Mouse (Mus musculus) heart, postnatal 25 days (tissue): ENCODE measurements at regions not wholly inside any gene's neighbourhood (a gene's known extent, or its start where the extent isn't known, plus 50 kb on each side); places are given as distances from the start of the nearest gene placed in this dataset.

Experiments
- DNase-seq: peaks from one replicate; pipeline ENCODE4 v3.0.0; 2022; ENCODE audit warnings: low spot score
- intact Hi-C: fragments of 180-260 bp; cut with DNase I; formaldehyde crosslinking; loops from one replicate; pipeline ENCODE4 v1.15.1; 2025

GRCm38 (mm10) chr15:93986631-93987429 lies 391.1 kb upstream of the Prickle1 start:
- DNase-seq: no peak
- intact Hi-C loops: no loop called here

DNA sequence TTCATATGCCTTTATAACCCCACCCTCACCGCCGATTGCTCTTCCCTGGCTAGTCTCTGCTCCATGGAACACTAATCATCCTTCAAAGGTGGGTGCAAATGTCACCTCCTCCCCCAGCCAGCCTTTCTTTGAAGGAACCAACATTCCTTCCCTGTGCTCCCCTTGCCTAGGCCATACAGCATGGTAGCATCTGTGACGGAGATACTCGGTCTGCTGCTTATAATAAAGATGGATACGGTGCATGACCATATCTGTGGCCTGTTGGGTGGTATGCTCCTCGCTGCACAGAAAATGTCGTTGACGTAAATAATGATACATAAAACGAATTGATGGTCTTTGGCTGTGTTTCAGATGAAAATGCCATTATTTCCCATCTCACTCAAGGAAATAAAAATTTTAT lies 386.4 kb upstream of the Prickle1 start:
- DNase-seq: no peak
- intact Hi-C loops: no loop called here

GRCm38 (mm10) chr15:93977494-93977893 lies 381.8 kb upstream of the Prickle1 start:
- DNase-seq: no peak
- intact Hi-C loops: loop anchor here (5.0 kb wide), 1 partner anchor 395 kb away; no protein-coding TSS in a partner anchor

DNA sequence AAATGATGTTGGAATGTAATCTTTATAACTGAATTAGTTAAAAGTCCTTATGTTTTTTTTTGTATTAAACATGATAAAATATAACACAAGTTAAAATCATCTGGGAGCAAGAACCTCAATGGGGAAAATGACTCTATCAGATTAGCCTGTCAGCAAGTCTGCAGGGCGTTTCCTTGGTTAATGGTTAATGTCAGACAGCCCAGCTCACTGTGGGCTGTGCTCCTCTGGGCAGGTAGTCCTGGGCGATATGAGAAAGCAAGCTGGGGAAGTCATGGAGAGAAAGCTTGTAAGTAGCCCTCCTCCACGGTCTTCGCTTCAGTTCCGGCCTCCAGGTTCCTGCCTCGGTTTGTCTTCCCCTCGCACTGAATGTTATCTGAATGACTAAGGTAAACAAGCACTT lies 379.0 kb upstream of the Prickle1 start:
- intact Hi-C loops: loop anchor here (5.0 kb wide), 1 partner anchor 392 kb away; no protein-coding TSS in a partner anchor
- no peak for DNase-seq

DNA sequence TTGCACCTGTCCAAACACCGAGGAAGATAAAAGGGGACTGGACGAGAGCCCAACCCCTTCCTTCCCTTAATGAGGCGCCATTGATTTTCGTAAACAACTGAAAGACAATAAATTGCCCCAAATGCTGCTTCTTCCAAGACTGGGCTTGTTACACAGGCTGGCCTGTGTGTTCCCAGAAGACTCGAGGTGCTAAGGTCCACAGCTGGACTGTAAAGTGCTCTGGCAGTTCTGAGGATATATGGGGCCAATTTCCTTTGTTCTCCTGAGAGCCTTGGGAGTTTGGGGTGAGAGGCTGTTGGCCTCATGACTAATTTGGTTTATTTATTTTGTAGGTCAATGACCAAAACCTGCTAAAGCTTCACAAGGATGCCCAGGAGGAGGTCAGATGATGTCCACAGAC lies 377.3 kb upstream of the Prickle1 start:
- intact Hi-C loops: no loop called here
- DNase-seq: no peak

DNA sequence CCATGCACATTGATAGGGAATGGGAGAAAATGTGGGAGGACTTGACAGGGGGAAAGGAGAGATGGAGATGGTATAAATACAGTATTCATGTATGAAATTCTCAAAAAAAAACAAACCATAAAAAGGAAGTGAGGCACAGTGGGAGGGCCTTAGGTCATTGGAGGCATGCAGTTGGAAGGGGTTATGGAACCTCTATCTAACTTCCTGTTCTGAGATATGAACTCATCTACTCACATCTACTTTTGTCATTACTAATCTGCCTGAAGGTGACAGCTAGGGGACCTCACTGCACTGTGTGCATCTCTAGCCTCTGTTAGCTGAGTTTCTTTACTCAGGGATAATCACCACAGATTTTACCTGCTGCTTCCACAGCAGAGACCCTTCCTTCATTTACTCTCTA lies 366.3 kb upstream of the Prickle1 start:
- intact Hi-C loops: no loop called here

DNA sequence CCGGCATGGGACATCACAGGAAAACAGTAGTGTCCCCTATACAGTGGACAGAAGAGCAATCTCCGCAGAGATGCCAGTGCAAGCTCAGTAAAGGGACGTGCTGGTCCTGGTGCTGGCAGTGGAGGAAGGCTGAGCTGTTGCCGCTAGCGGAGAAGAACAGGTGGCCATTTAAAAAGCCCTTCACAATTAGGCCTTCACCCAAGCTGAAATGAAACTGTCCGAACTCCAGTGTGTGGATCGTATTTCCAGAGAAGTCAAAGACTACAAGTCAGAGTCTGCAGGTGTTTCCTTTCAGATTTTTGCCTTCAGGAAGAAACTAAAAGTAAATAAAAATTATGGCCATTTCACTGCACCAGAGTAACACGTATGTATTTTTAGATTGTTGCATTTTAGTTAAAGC lies 364.2 kb upstream of the Prickle1 start:
- no peak for DNase-seq
- intact Hi-C loops: no loop called here

More for the DNA sequence above, 366.3 kb upstream of the Prickle1 start:
- no peak for DNase-seq

DNA sequence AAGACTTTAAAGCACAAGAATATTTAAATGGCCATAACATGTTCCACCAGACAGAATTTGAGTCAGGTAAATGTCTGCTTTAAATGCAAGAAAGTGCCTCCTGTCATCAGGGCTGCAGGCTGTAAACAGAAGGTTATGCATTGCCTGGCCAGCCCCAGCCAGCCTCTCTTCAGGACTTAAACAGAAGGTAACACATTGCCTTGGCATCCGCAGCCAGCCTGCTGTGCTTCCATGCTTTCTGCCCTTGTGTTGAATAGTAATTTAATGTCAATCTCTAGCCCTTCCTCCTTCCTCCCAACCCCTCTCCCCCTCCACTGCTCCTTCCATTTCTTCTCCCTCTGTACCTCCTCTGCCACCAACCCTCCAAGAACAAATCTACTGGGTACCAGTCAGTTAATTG lies 362.4 kb upstream of the Prickle1 start:
- intact Hi-C loops: no loop called here
- DNase-seq: no peak

- intact Hi-C loops: no loop called here
- DNase-seq: no peak
Measured at GRCm38 (mm10) chr15:93956801-93957200, 361.1 kb upstream of the Prickle1 start.

DNA sequence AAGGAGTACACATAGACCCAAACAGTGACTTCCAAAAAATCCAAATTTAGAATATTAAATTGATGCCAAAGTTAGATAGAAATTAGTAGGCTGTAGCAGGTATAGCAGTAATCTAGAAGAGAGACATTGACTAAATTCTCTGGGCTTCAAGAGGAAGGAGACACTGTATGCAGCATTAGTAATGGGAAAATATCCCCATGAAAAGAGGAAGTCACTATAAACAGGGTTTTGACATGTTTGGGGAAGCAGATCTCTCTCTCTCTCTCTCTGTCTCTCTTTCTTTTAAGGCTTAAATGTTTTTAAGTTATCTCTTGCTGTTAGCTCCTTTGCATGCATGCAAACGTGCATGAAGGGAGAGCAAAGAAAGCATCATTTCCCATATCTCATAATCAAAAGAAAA lies 357.9 kb upstream of the Prickle1 start:
- no peak for DNase-seq
- intact Hi-C loops: no loop called here

GRCm38 (mm10) chr15:93950441-93950840 lies 354.8 kb upstream of the Prickle1 start:
- no peak for DNase-seq
- intact Hi-C loops: no loop called here

DNA sequence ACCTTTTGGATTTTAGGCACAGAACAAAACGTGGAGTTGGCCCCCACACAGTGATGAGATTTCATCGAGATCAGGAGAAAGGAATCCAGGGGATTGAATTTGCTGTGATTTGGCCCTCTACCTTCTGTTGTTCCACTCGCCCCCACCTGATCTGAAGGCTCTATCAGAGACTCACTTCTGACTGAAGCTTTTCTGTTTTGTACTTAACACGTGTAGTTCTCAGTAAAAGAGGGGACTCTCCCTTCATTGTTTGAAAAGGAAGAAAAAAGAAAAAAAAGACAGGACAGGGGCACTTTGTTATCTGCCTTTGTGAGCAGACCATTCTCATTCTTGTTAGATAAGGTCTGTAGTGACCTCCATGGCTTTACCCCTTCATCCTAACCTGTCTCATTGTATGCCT lies 353.2 kb upstream of the Prickle1 start:
- DNase-seq: no peak
- intact Hi-C loops: no loop called here

DNA sequence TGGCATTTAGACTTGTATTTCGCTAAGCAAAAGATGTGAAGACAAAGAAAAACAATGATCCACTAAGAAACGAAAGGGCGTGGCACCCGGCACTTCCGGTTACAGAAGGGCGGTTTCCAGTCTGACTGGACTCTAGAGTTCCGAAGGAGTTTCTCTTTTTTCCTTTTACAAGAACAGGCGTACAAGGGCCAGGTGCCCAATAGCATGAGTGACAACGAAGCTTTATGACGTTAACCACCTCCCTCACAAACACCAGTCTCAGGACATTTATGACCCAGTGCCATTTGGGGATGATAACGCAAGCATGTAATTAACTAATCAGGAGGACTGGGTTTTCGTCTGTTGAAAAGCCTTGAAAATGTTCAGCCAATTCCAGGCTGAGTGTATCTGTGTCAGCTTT lies 347.9 kb upstream of the Prickle1 start:
- DNase-seq: no peak
- intact Hi-C loops: no loop called here

GRCm38 (mm10) chr15:93932971-93933496 lies 337.3 kb upstream of the Prickle1 start:
- intact Hi-C loops: no loop called here
- no peak for DNase-seq

DNA sequence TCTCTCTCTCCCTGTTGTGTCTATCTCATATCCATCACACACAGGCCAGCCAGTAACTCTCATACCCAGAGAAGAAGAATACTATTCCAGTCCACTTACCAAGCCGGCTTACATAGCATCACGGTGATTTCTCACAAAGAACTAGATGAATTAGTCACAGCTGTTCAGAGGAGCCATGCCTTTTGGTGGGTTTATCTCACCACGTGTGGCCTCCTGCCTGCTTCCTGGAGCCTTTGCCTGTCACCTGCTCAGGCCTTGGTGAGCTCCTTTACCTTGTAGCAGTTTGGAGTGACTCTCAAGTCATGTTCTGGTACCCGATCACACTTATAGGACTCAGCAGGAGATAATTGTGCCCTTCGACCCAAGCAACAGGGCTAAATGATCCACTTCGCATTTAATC lies 331.2 kb upstream of the Prickle1 start:
- DNase-seq: no peak
- intact Hi-C loops: no loop called here

GRCm38 (mm10) chr15:93926262-93926661 lies 330.6 kb upstream of the Prickle1 start:
- intact Hi-C loops: no loop called here
- no peak for DNase-seq

DNA sequence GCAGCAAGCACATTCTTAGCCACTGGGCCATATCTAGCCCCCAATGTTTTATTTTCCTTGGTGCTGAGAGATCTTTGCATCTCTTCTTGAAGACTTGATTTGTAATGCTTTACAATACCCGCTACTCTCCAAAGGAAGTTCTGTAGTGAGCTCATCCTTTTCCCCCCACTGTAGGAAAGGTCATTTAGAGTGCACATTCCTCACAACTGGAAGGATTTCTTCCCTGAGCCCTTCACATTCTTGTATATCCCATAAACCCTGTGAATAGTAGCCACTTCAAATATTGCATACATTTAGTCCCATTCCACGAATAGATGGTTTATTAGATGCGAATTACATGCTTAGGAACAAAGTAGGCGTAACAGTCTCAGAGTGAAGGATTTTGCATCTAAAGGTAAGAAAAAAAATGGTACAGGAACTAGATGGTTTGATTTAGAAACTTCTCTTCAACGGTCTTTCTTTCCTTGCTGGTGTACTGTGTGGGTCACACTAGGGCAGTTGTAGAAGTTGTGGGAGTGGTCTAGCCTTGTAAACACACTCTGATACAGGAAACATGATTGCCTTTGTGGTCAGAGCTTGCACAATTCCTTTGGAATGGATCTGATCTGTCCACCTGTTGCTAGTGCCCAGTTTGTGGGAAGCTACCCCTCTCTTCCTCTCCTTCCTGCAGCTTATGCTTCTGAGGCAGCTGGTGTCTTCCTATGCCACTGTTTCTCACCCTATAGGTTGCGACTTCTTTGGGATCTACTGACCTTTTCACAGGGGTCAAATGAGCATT lies 326.0 kb upstream of the Prickle1 start:
- intact Hi-C loops: no loop called here
- no peak for DNase-seq

DNA sequence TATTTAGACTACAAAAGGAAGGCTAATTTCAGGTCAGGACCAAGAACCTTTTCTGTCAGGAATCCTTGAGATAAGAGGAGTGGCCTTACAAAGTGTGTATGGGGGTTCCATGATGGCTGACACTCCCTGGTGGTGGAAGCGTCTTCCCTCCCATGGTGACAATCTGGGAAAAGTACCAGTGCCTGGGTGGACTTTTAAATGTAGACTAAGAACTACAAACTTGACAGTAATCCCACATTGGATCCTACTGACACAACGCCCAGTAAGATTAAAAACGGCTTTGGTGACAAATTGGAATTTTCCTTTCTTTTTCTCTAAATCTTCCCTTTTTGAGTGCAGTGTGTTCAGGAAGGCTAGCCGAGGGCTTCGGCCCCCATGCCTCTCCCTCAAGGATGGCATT lies 325.3 kb upstream of the Prickle1 start:
- intact Hi-C loops: no loop called here
- no peak for DNase-seq

DNA sequence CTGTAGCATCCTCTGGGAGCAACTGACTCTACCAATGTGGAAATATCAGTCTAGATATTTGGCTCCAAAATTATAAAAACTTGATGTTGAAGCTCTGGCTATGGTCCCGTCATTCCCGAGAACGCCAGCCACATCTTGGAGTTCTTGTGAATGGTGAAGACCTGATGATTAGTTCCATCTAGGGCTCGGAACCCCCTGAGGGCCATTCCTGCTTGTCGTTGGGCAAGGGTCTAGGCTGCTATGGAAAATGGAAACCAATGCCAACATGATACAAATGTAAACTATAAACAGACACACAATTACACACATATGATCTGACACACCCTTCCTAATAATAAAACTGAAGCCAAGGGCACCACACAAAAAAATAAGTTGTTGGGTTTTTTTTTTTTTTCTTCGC lies 323.9 kb upstream of the Prickle1 start:
- intact Hi-C loops: no loop called here
- no peak for DNase-seq

DNA sequence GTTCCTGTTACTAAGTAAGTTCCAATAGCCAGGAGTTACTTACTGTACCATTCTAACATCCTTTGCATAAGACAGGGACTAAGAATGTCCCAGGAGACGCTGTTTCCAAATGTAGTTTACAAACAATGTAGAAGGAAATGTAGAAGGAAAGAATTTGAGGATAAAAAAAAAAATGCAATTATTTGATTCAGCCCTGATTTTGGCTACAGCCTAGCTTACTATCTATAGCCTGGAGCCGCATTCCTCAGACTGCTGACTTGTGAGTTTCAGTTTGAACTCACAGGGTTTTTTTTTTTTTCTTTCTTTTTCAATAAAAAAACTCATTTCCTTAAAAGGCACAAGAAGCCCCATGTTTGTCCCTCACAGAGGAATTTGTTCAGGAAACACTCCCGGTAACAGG lies 321.2 kb upstream of the Prickle1 start:
- intact Hi-C loops: no loop called here
- no peak for DNase-seq

DNA sequence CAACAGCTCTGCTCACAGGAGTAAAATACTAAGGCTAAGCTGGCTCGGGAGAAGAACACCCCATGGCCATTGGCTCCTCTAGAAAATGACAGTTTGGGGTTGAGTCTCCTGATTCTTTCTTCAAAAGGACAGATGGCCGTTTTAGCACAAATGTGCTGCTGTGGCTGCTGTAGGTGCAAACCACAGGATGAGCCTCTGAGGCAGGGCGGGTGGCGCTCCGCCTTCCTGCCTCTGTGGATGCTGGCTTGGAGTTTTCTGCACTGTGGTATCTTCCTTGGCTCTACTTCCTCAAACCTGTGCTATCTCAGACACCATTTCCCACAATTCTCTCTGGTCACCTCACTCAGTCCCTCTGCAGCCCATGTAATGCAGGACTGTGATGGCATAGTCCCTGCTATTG lies 317.8 kb upstream of the Prickle1 start:
- intact Hi-C loops: no loop called here
- no peak for DNase-seq
